Mouse (Mus musculus) monocyte, adult 2 months (primary cell): ENCODE measurements around the gene Arl5c.

Source experiments
- DNase-seq, 2 experiments: peaks; one replicate each; pipeline ENCODE4 v3.0.0; 2022; ENCODE audit warnings: low spot score in 2 of 2, low read depth in 1 of 2

Gene Arl5c

DNA sequence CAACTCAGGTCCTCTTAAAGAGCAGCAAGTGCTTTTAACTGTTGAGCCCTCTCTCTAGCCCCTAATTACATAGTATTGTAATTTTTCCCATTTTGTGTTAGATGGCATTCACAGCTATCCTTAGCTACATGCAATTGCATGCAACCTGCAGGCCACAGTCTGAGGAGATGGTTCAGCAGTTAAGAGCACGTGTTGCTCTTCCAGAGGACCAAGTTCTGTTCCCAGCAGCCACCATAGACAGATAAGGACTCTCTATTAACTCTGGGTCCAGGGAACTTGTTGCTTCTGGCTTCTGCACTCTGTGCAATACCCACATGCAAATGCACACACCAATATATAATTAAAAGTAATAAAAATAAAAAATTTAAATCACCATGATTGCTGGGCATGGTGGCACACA is 710 bp upstream of the Arl5c start:
- DNase-seq = no peak

- DNase-seq = peak; percentile 42 to 78
Observed at GRCm38 (mm10) chr11:97994539-97995100, 1.4 kb downstream of the Arl5c start.

GRCm38 (mm10) chr11:97988530-97989096 is 7.4 kb downstream of the Arl5c start:
- DNase-seq = peak; percentile 73 to 86

- peak; percentile 81 to 95 for DNase-seq
Observed at GRCm38 (mm10) chr11:97987551-97988526, 8.1 kb downstream of the Arl5c start.

GRCm38 (mm10) chr11:97986738-97987465 is 9.1 kb downstream of the Arl5c start:
- no peak for DNase-seq

- DNase-seq = no peak
Observed at GRCm38 (mm10) chr11:97985727-97986677, 10.0 kb downstream of the Arl5c start, which contains the start of gene Plxdc1. TSS of gene Plxdc1 (minus strand) at chr11:97986444.

DNA sequence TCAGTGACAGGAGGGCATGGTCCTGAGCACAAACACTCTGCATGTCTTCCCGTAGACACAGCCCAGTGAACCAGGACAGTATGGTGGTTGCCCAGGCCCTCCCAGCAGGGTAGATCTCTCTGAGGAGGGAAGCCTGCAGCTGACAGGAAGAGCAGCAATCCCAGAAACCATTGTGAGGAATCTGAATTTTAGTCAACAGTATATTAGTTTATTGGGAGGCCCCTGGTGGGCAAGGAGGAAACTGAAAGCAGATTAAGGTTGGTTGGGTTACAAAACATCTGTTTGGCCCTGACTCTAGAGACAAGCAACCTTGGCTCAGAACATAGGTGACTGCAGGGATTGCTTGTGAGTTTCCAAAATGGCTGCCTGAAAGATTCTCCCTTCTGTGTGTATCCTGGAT is 12.0 kb downstream of the Arl5c start:
- DNase-seq = no peak

DNA sequence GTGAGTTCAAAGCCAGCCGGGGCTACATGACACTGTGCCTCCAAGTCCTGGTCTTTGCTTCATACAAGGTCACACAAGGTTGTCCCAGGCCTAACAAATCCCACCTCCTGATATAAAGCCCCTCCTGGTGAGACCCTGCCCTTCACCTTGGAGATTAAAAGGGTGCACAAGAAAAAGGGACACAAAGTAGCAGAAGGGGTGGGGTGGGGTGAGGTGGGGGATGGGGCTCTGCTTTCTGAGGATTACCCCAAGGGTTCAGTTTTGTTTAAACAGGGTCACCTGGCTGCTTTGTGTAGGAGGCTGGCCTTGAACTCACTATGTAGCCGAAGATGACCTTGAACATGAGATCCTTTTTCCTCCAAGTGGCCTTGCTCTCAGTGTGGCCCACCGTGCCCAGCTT is 12.5 kb downstream of the Arl5c start:
- no peak for DNase-seq

DNA sequence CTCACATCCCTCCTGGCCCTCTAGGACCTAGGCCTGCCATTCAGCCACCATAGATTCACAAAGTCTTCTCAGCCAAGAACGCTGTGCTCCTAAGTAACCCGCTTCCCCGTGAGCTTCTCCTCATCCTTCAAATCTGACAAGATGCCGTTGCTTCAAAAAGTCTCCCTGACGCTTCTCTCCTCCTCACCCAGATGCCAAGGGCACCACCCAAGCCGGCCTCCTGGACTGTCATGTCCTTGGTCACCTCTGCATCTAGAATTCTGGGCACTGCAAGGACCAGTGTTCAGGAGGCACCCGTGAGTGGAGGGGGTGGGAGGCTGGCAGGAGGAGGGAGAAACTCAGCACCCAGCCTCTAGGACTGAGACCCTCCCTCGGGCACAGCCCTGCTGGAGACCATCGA is 13.3 kb downstream of the Arl5c start:
- DNase-seq = no peak

DNA sequence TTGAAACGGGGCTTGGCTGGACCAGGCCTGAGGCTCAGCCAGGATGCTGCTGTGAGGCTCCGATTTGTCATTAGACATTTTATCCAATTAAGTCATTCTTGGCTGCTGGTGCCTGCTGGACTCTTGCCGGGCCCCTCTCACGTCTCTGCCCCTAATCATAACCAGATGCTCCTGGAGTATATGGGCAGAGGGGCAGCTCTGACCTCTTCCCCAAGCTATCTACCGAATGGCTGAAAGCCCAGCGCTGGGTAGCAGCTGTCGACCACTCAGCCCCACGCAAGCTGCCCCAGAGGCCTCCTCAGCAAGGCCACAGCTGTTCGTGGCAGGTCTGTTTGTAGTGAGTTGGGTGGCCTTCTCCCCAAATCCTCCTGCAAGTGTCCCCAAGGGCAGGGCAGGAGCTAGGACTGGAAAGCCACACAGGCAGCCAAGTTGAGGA is 15.4 kb downstream of the Arl5c start:
- DNase-seq = no peak

DNA sequence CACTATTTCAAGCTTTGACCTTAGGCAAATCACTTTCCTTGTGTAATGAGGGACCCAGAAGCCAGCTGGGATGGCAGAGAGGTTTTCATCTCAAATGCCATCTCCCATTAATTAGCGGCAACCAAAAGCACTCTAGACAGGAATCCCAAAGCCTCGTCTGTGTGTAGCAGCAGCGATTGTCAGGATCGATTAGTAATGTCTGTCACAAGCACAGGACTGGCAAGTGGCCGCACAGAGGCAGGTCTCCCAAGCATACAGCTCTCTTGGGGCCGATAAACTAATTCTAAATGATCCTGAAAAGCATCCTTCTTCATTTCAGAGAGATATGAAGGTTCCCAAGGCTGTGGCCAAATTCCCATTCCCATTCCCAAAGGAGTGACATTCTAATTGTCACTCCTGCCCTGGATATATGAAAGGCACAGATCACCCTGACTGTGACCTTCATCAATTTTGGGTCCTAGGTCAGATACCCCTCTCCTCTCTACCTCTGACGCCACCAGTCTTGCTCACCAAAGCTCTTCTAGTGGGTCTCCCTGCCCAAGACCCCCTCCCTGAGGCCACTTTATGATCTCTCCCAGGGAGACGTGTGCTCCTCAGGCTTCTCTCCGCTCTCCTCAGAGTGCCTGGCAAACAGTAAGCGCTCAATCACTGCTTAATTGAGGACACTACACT is 16.0 kb downstream of the Arl5c start:
- no peak for DNase-seq

DNA sequence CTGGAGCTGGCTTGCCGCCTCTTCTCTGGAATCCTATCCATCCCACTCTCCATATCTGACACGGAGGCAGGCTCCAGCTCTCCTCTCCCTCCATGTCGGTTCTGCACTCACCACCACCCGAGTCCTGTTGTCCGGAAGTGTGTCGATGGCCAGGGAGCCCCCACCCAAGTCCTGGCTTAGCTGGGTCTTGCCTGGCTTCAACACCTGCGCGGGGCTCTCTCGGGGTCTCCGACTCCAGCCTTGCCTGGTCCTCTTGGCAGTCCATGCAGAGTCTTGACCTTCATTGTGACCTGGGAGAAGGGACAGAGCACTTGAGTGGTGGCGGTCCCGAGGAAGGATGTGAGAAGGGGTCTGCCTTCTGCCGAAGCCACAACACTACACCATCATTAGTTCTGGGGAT is 17.6 kb downstream of the Arl5c start:
- DNase-seq = no peak

GRCm38 (mm10) chr11:97977797-97978196 is 18.2 kb downstream of the Arl5c start:
- no peak for DNase-seq

GRCm38 (mm10) chr11:97974746-97975145 is 21.2 kb downstream of the Arl5c start:
- DNase-seq = no peak

- DNase-seq = no peak
Observed at GRCm38 (mm10) chr11:97974141-97974540, 21.8 kb downstream of the Arl5c start.

GRCm38 (mm10) chr11:97972434-97972833 is 23.5 kb downstream of the Arl5c start:
- no peak for DNase-seq

DNA sequence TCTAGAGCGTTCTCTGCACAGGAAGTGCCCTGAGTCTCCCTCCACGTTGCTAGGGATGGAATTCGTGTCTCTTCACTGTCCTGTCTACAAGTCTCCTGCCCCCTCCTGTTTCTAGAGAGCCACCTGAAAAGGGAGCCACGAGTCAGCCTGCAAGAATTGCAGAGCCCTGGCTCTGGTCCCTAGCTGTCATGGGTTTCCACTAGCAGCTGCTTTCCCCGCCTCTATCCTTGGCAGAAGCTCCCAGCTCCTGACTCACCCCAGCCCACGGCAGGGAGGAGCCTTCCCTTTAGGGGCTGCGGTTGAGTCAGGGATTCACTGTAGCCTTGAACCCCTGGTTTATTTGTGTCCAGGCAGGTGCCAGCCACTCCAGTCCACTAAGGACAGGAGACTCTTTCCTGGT is 24.7 kb downstream of the Arl5c start:
- DNase-seq = no peak

DNA sequence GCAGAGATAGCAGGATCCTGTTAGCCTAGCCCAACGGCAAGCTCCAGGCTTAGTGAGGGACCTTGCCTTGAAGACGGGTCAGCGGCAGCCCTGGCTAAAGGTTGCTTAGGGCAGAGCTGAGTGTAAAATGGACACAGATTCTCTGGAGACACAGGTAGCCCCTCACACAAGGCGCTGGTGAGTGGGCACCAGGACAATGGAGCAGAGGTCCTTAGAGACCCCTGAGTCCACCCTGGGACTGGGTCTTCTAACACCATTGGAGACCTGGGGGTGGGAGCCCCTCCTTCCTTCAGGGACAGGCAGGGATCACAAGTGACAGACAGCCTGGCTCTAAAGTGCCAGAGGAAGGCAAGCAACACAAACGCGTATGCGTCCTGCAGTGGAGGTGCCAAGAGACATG is 25.2 kb downstream of the Arl5c start:
- no peak for DNase-seq

DNA sequence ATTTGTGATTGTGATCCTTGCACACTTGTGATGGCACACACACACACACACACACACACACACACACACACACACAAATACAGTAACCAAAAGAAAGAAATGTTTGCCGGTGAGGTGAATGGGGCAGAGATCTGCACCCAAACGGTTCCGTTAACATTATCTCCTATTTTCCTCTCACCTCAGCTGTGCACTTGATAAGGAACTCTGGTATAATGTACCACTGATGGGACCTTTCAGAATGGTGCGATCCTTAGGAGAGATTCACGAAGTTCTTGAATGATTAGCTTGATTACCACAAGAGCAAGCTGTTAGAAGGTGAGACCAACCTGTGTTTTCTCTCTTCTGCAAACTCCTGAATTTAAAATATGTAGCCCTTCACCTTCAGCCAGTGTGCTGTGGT is 27.6 kb downstream of the Arl5c start:
- no peak for DNase-seq

- DNase-seq = no peak
Observed at GRCm38 (mm10) chr11:97967114-97967513, 28.9 kb downstream of the Arl5c start.
